Comparison of ENCODE assay signal across 8 mouse cellular contexts in the genomic region with DNA sequence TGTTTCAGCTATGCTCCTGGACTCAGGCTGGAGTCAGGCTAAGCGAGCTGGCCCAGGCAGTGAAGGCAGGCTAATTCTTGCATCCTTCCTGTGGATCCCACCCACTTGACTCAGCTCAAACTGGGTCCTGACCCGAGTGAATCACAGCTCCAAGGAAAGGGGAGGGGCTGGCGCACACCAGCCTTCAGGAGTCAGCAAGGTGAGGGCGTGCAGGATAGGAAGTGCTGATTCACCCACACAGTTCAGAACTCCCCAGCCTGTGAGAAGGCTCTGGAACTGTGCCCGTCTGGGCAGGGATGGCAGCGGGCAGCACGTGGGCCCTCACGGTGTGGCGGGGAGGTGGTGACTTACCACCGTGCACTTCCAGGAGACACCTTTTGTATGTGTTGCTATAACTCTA. TPM values are rescaled to one million over a fixed set of nuclear protein-coding genes. Genes with fewer than 3 reads are reported as not detected.
DNase-seq lines count a peak whose midpoint lies in the region; ATAC-seq lines count a peak whose summit lies in the region.

No protein-coding gene starts in this region.

- no peaks in the 10 kb centered on the region for H3K36me3 ChIP-seq in embryonic facial prominence, embryonic 12.5 days
- H3K36me3 ChIP-seq in embryonic facial prominence, embryonic 10.5 days (replicated peaks): no peaks in the 10 kb centered on the region
- no peaks in the 10 kb centered on the region for H3K36me3 ChIP-seq in lung, embryonic 15.5 days

- H3K4me2 ChIP-seq in embryonic facial prominence, embryonic 12.5 days (replicated peaks): no peak overlapping the region
- no peak overlapping the region for H3K4me2 ChIP-seq in lung, embryonic 15.5 days

- WGBS in embryonic facial prominence, embryonic 12.5 days: 80% methylated on average over 10 of the region's 10 CpGs
- 82% methylated on average over 10 of the region's 10 CpGs for WGBS in embryonic facial prominence, embryonic 10.5 days
- 58% methylated on average over 10 of the region's 10 CpGs for whole genome bisulfite sequencing in lung, embryonic 15.5 days

- H3K4me1 ChIP-seq in embryonic facial prominence, embryonic 12.5 days: no peaks in the 10 kb centered on the region
- no peaks in the 10 kb centered on the region for H3K4me1 ChIP-seq in embryonic facial prominence, embryonic 10.5 days
- H3K4me1 ChIP-seq in lung, embryonic 15.5 days: no peaks in the 10 kb centered on the region

- no peaks in the 10 kb centered on the region for H3K27me3 ChIP-seq in embryonic facial prominence, embryonic 12.5 days
- no peaks in the 10 kb centered on the region for H3K27me3 ChIP-seq in embryonic facial prominence, embryonic 10.5 days (replicated peaks; ENCODE audit: low read depth, poor library complexity, severe bottlenecking)
- H3K27me3 ChIP-seq in lung, embryonic 15.5 days: no peaks in the 10 kb centered on the region

- intact Hi-C loops in heart, postnatal 36 days (cut with DNase I): no loop called here

- H3K9ac ChIP-seq in embryonic facial prominence, embryonic 12.5 days: no peak overlapping the region
- H3K9ac ChIP-seq in lung, embryonic 15.5 days: no peak overlapping the region

- H3K9me3 ChIP-seq in embryonic facial prominence, embryonic 12.5 days: no peaks in the 10 kb centered on the region
- H3K9me3 ChIP-seq in embryonic facial prominence, embryonic 10.5 days: no peaks in the 10 kb centered on the region
- H3K9me3 ChIP-seq in lung, embryonic 15.5 days: no peaks in the 10 kb centered on the region

- 0 out of 2 replicates have a peak, but pooled peaks have one; percentile 41 for ATAC-seq in embryonic facial prominence, embryonic 12.5 days (ENCODE audit: insufficient number of reproducible peaks, insufficient read depth, low FRiP score, low TSS enrichment)
- 0 out of 2 replicates have a peak, but pooled peaks have one; percentile 46 for ATAC-seq in lung, embryonic 15.5 days (ENCODE audit: borderline replicate concordance, extremely low read depth, low FRiP score, low TSS enrichment)
- ATAC-seq in monocyte, adult 5-6 weeks (replicated peaks; ENCODE audit: insufficient number of reproducible peaks, low FRiP score, low TSS enrichment, poor library complexity, severe bottlenecking): no peak

- no peak for DNase-seq in embryonic facial prominence, embryonic 10.5 days (ENCODE audit: low spot score)
- DNase-seq in cerebellum, adult 9-10 months: peak; percentile 39
- peak; percentile 50 to 66 for DNase-seq in heart, postnatal 36 days
- DNase-seq in spleen, postnatal 10 days (ENCODE audit: low spot score in 2 of 2): no peak
- DNase-seq in thymus, adult 18-20 months: no peak

- no peak overlapping the region for H3K4me3 ChIP-seq in embryonic facial prominence, embryonic 12.5 days
- no peak overlapping the region for H3K4me3 ChIP-seq in embryonic facial prominence, embryonic 10.5 days
- no peak overlapping the region for H3K4me3 ChIP-seq in lung, embryonic 15.5 days

- no peak overlapping the region for H3K27ac ChIP-seq in embryonic facial prominence, embryonic 12.5 days
- H3K27ac ChIP-seq in embryonic facial prominence, embryonic 10.5 days (replicated peaks): no peak overlapping the region
- H3K27ac ChIP-seq in lung, embryonic 15.5 days: no peak overlapping the region

RNA-seq across cellular contexts. Expression of a gene that starts 11.8 kb away (rescaled TPM):
- polyA plus RNA-seq in embryonic facial prominence, embryonic 12.5 days (2016; fragmentation: Nextera tagmentation; extraction: Ambion mirVana): 5.5 and 7.7 TPM in 2 replicates
- polyA plus RNA-seq in embryonic facial prominence, embryonic 10.5 days (2016; fragmentation: Nextera tagmentation; extraction: Ambion mirVana): 3.6 and 4.4 TPM in 2 replicates
- 10 to 100 TPM; 12.0 to 21.3 TPM for total RNA-seq in heart, postnatal 36 days (2021)
- 7.2 and 7.7 TPM in 2 replicates for polyA plus RNA-seq in lung, embryonic 15.5 days (2015; fragmentation: Nextera tagmentation; extraction: Ambion mirVana)
- total RNA-seq in monocyte, adult 5-6 weeks (2017): 0.29 TPM in 1 of 3 replicates, not detected in the others

Comparison
In these comparisons a context has a peak if more than half of its experiments do, and no peak if none do; other contexts are left out.
1. DNase-seq: peak in cerebellum, adult 9-10 months (single experiment) and heart, postnatal 36 days (2 of 2); none in embryonic facial prominence, embryonic 10.5 days (single experiment), spleen, postnatal 10 days (0 of 2) and thymus, adult 18-20 months (0 of 2).